22 mouse cellular contexts compared by ENCODE assay signal in genomic region chr10:9362306-9362865, GRCm38 (mm10).
DNase-seq lines count a peak whose midpoint lies in the region; ATAC-seq and TF ChIP-seq lines count a peak whose summit lies in the region.
"Had no signal": no experiment of that assay in that cellular context is flagged by ENCODE, and none has a peak within 500 bp of the region (broad histone marks: within the 10 kb centered on the region; RNA-seq: fewer than 3 reads in every experiment).

No protein-coding gene starts in this region.

- no peak overlapping the region for H3K27ac ChIP-seq in layer of hippocampus, adult 2 months
- no peak overlapping the region for H3K27ac ChIP-seq in midbrain, embryonic 11.5 days (ENCODE audit: low read depth, low read length)
- H3K27ac ChIP-seq in midbrain, embryonic 16.5 days (ENCODE audit: low read length): no peak overlapping the region
- H3K27ac ChIP-seq: forebrain, embryonic 10.5 days; forebrain, embryonic 13.5 days; hindbrain, embryonic 12.5 days; hindbrain, embryonic 15.5 days had no signal

- no peak overlapping the region for H3K9ac ChIP-seq in midbrain, embryonic 11.5 days (ENCODE audit: low read length)
- no peak overlapping the region for H3K9ac ChIP-seq in midbrain, embryonic 16.5 days (ENCODE audit: low read depth, low read length)
- H3K9ac ChIP-seq: forebrain, embryonic 13.5 days; hindbrain, embryonic 12.5 days; hindbrain, embryonic 15.5 days had no signal

- no peaks in the 10 kb centered on the region for H3K9me3 ChIP-seq in midbrain, embryonic 11.5 days (ENCODE audit: control insufficient read depth, low read length)
- H3K9me3 ChIP-seq in midbrain, embryonic 16.5 days (replicated peaks; ENCODE audit: control insufficient read depth, low read length, poor library complexity, severe bottlenecking): no peaks in the 10 kb centered on the region
- H3K9me3 ChIP-seq: forebrain, embryonic 10.5 days; forebrain, embryonic 13.5 days; hindbrain, embryonic 12.5 days; hindbrain, embryonic 15.5 days had no signal

- peak; percentile 56 to 58 for DNase-seq in cerebellum, postnatal 14 days
- DNase-seq in cerebellum, postnatal 25 days: no peak
- DNase-seq in layer of hippocampus, adult 2 months (ENCODE audit: low spot score in 2 of 2): no peak
- no peak for DNase-seq in layer of hippocampus, adult 9-10 months (ENCODE audit: low spot score)
- peak; percentile 51 for DNase-seq in midbrain, embryonic 11.5 days (ENCODE audit: low spot score, missing footprints)
- DNase-seq in MN1 (ENCODE audit: low spot score): no peak
- DNase-seq: adrenal gland, adult 8-10 months; adrenal gland, postnatal 25 days; B cell, adult 2 months; cerebellum, adult 11-12 months; cerebellum, adult 8-10 months; gastrocnemius, postnatal 10 days; gastrocnemius, postnatal 36 days had no signal

- H3K27me3 ChIP-seq in midbrain, embryonic 11.5 days (ENCODE audit: control insufficient read depth, insufficient read depth, low read length): no peaks in the 10 kb centered on the region
- H3K27me3 ChIP-seq in midbrain, embryonic 16.5 days (ENCODE audit: control insufficient read depth, insufficient read depth, low read depth, low read length): no peaks in the 10 kb centered on the region
- H3K27me3 ChIP-seq: CH12.LX; forebrain, embryonic 13.5 days; hindbrain, embryonic 12.5 days; hindbrain, embryonic 15.5 days had no signal

- H3K36me3 ChIP-seq in midbrain, embryonic 11.5 days (ENCODE audit: control insufficient read depth, insufficient read depth, low read length): no peaks in the 10 kb centered on the region
- H3K36me3 ChIP-seq in midbrain, embryonic 16.5 days (ENCODE audit: control insufficient read depth, insufficient read depth, low read length): no peaks in the 10 kb centered on the region
- H3K36me3 ChIP-seq: forebrain, embryonic 10.5 days; hindbrain, embryonic 12.5 days; hindbrain, embryonic 15.5 days had no signal

- no peak overlapping the region for H3K4me3 ChIP-seq in layer of hippocampus, adult 2 months
- no peak overlapping the region for H3K4me3 ChIP-seq in midbrain, embryonic 11.5 days (ENCODE audit: low read depth, low read length)
- H3K4me3 ChIP-seq in midbrain, embryonic 16.5 days (ENCODE audit: low read depth, low read length): no peak overlapping the region
- H3K4me3 ChIP-seq: forebrain, embryonic 10.5 days; forebrain, embryonic 13.5 days; hindbrain, embryonic 12.5 days; hindbrain, embryonic 15.5 days had no signal

- WGBS in midbrain, embryonic 11.5 days: 69% methylated on average over 1 of the region's 1 CpGs
- 39% methylated on average over 1 of the region's 1 CpGs for WGBS in midbrain, embryonic 16.5 days

- ATAC-seq in midbrain, embryonic 11.5 days (ENCODE audit: low FRiP score): no peak
- no peak for ATAC-seq in midbrain, embryonic 16.5 days
- ATAC-seq: activated CD4-positive, CD25-positive, alpha-beta regulatory T cell, adult 4 months; forebrain, embryonic 13.5 days; forebrain, embryonic 16.5 days had no signal

- TF ChIP-seq CTCF in layer of hippocampus, adult 2 months (conservative IDR thresholded peaks at IDR 0.05): peak; percentile 60

- no peak overlapping the region for H3K4me2 ChIP-seq in midbrain, embryonic 11.5 days
- H3K4me2 ChIP-seq in midbrain, embryonic 16.5 days (ENCODE audit: low read length): no peak overlapping the region
- H3K4me2 ChIP-seq: forebrain, embryonic 13.5 days; heart, embryonic 11.5 days; hindbrain, embryonic 12.5 days; hindbrain, embryonic 15.5 days had no signal

- H3K4me1 ChIP-seq in midbrain, embryonic 11.5 days (ENCODE audit: control insufficient read depth, insufficient read depth, low read length): no peaks in the 10 kb centered on the region
- H3K4me1 ChIP-seq in midbrain, embryonic 16.5 days (ENCODE audit: control insufficient read depth, insufficient read depth, low read length): no peaks in the 10 kb centered on the region
- H3K4me1 ChIP-seq: forebrain, embryonic 10.5 days; forebrain, embryonic 13.5 days; hindbrain, embryonic 12.5 days; hindbrain, embryonic 15.5 days had no signal

Comparison
In these comparisons a context has a peak if more than half of its experiments do, and no peak if none do; other contexts are left out.
1. DNase-seq: peak in cerebellum, postnatal 14 days (2 of 2) and midbrain, embryonic 11.5 days (single experiment); none in cerebellum, postnatal 25 days (0 of 2), layer of hippocampus, adult 2 months (0 of 2), layer of hippocampus, adult 9-10 months (single experiment) and MN1 (single experiment).